Mouse (Mus musculus): ENCODE measurements at regions not wholly inside any gene's neighbourhood (a gene's known extent, or its start where the extent isn't known, plus 50 kb on each side); places are given as distances from the start of the nearest gene placed in this dataset.
A peak's percentile ranks its signal among the peaks of the same experiment; 100 is the strongest.
"Not testable (repeated sequence)": the region's sequence is repeated elsewhere in the genome, so short reads cannot be mapped to it uniquely, and the experiment has no call there.

DNA sequence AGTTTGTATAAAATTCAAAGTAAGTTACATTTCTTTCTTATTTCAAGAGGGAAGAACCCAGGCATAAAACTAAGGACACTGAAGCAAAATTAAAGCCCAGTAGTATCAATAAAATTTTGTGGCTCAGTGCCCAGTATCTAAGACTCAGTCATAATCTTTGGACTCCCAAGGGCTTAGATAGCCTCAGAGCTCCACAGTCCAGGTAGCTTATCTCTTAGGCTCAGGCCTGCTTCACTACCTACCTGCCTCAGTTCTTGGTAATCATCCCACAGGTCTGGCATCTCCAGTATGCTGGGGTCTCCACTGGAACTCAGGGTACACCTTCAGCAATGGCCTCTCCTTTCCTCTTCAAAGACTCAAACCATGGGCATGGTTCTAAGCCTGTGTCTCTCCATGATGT, 530.3 kb downstream of the Dad1 start:
- not testable (repeated sequence) for DNase-seq (ENCODE audit: low read depth, low spot score)

DNA sequence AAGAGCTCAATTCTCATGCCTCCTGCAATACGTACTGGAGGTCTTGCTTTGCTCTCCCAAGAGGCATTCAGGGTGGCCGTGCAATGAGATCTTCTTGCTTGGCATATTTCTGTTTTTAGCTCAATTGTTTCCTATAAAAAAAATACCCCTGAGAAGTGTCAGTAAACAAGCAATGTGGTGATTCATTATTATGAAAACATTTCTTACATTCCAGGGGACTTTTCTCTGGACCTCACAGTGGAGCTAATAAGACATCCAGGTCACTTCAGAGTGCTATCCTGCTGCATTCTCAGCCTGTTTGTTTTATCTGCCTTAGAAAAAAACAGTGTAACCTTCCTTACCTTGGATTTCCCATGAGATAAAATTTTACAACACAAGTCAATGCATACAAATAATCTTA, 532.0 kb downstream of the Dad1 start:
- DNase-seq (ENCODE audit: low read depth, low spot score): not testable (repeated sequence)

DNA sequence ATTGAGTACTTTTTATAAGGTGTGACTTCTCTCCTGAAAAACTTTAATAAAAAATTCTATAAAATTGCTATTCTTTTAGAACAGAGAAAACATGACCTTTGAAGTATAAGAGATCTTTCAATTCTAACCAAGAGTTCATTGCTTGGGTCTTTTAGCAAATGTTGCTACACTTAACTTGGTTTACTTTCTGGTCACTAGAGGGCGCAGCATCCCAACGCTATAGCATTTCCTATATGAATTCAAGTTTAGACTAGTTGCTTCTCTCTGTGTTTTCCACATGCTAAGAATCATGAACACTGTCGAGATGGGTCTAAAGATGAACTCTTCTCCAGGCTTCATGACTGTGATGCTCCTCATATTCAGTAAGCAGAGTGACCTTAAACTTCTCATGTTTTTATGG, 544.3 kb downstream of the Dad1 start:
- not testable (repeated sequence) for DNase-seq (ENCODE audit: low read depth, low spot score)

DNA sequence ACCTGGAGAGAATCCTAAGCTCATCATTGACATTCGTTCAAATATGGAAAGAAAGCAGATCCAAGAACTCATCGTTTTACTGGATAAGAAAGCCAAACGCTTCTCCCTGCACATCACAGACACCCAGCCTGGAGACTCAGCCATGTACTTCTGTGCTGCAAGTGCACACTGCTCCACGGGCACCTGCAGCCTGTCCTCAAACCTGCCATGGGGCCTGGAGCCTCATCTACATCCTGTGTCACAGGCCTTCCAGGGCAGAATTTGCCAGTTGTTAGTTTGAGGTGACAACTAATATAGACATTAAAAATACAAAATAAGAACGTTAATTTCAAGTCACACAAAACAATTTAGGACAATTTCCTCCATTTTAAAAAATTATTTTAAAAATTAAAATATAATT, 549.6 kb downstream of the Dad1 start:
- not testable (repeated sequence) for DNase-seq (ENCODE audit: low read depth, low spot score)

DNA sequence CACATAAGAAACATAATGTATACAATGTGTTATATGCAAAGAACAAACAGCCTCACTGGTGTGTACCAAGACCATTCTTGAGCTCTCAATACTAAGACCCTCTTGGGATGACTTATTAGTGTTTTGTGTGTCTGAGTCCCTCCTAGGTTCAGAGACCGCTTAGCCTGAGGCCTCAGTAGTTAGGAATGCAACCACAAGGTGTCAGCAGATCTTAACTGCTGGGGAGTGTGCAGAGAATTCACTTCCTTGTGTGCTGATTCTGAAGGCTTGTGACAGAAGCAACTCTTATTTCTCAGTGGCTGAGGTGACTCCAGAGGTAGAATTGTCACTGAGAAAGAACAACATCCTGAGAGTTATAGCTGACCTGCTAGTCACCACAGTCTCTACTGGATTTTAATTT, 550.3 kb downstream of the Dad1 start:
- DNase-seq (ENCODE audit: low read depth, low spot score): not testable (repeated sequence)

DNA sequence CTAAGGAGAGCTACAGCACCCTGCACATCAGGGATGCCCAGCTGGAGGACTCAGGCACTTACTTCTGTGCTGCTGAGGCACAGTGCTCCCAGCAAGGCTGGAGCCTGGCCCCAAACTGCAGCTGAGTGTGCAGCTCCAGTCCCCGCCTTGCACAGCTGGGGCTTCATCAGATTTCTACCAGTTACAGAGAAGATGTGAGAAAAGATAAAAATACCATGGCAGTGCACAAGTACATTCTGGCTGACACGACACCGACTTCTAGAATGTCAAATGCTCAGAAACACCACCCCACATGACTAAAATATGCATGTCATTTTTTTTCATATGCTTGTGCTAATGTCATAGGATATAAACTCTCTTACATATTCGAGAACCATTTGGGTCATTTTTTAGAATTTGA, 569.8 kb downstream of the Dad1 start:
- DNase-seq (ENCODE audit: low read depth, low spot score): not testable (repeated sequence)

DNA sequence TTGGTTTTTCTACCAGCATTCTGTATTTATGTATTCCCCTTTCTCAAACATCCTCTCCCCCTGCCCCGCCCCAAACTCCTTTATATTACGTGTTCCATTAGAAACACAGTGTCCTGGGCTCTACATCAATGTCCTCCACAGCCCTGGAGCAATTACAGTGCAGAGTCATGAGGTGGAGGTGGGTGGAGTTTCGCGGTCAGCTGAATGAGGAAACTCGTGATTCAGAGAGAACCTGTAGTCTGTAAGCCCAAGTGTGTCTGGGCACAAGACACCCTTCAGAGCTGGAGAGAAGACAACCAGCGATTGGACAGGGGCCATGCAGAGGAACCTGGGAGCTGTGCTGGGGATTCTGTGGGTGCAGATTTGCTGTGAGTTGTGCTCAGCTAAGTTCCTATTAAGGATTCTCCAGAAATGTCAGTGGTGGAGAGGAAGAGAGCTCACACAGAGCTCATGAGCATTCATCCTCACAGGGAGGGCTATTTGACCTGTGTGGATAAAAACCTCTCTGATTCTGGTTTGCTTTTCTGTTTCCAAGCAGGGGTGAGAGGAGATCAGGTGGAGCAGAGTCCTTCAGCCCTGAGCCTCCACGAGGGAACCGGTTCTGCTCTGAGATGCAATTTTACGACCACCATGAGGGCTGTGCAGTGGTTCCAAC, 570.4 kb downstream of the Dad1 start:
- DNase-seq (ENCODE audit: low read depth, low spot score): not testable (repeated sequence)

DNA sequence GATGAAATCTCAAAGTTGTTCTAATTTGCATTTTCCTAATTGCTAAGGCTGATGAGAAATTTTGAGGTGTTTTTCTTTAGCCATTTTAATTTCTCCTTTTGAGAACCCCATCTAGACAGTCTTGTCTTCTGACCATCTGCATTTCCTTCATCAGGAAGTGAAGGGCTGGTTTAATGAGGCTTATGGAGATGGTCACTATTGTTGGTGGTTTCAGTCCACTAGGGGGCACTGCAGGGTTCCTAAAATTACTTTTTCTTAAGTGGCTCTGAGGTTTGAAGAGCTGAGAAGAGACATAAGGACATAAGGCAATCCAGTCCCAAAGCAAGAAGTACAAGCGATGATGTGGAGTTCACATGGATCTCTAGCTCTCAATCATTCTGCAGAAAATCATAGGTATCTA, 571.2 kb downstream of the Dad1 start:
- not testable (repeated sequence) for DNase-seq (ENCODE audit: low read depth, low spot score)

DNA sequence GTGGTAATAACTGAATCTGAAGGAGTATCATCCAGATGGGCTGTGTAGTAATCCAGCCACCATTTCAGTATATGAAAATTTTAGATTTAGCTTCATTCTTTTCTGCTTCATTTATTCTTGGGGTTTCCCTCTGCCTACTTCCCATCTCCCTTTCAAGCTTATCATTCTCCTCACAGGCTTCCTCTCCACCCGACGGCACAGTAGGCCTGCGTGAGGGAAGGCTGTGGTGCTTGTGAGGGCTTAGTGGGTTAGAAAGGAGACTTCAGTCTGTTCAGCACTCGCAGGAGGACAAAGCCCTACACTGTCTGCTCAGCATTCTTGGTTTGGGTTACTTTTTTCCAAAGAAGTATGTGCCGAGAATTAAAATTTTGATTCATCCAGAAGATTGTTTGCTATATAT, 572.6 kb downstream of the Dad1 start:
- DNase-seq (ENCODE audit: low read depth, low spot score): not testable (repeated sequence)

DNA sequence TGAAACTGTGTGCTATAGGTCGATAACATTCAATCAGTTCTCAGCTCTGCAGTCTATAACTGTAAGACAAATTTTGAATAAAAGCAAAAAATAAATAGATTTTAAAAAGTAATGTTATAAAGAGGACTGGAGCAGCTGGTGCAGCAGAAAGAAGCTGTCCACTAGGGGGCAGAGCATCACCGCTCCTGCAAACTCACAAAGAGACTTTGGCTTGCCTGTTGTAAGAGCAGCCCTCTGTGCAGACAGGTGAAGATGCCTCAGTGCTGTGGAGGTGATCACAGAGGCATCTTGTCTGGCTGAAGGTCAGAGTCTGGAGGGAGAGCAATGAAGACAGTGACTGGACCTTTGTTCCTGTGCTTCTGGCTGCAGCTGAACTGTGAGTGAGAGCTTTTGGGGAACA, 588.2 kb downstream of the Dad1 start:
- DNase-seq (ENCODE audit: low read depth, low spot score): peak; percentile 4

DNA sequence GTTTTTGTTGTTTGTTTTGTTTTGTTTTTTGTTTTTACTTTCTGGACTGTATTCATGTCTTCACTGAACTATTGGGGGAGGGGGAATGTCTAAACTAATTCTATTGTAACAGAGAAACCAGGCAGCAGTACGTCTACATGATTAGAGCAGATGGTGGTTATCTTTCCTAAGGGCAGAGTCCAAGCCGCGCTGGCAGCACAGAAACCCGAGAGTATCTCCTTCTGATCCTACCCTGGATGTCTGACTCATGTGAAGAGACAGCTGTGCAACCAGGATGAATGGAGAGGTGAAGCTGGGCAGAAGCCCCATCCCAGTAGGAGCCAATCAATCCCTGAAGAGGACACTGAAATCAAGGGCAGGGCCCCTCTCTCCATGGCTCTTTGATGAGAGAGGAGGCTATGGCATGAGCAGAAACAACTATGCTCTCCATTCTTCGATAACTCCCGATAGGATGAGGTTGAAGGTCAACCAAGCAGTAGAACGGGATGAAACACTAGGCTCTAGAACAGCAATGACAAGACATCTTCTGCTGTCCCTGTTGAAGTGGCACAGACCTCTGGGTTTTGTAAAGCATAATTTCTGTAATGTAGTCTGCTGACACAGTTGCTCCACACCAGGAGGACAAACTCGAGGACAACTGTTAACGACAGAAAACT, 591.1 kb downstream of the Dad1 start:
- DNase-seq (ENCODE audit: low read depth, low spot score): not testable (repeated sequence)

DNA sequence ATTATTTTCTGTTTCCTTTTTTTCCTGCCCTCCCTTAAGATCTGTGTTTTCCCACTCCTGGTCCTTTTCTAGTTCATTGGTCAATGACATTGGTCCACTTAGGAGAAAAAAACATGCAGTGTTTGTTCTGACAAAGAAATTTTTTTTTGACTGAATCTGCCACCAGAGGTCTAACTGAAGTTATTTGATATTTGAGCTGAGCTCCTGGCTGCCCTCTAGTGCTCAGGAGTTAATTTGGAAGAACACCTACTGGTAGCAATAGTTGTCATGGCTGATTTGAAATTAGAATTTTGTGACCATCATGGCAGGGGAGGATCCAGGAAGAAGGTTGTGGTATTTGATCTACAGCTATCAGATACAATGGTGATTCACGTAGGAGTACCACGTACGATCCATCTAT, 599.2 kb downstream of the Dad1 start:
- not testable (repeated sequence) for DNase-seq (ENCODE audit: low read depth, low spot score)

DNA sequence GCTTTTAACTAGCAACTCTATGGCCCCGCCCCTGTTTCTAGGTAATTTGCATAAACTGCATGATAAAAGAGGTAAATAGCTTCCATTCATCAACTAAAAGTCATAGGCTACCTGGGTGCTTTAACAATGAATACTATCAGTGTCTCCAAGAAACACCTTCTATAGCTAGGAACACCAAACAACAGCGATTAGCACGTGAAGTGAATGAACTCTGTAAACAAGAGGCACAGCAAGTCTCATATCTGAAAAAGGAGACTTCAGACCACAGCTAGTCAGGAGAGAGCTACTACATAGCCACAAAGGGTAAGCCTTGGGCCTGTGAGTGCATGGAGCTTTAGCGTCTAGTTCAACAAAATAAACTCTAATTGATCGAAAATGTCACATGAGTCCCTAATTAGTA, 602.8 kb downstream of the Dad1 start:
- peak; percentile 1 for DNase-seq (ENCODE audit: low read depth, low spot score)

DNA sequence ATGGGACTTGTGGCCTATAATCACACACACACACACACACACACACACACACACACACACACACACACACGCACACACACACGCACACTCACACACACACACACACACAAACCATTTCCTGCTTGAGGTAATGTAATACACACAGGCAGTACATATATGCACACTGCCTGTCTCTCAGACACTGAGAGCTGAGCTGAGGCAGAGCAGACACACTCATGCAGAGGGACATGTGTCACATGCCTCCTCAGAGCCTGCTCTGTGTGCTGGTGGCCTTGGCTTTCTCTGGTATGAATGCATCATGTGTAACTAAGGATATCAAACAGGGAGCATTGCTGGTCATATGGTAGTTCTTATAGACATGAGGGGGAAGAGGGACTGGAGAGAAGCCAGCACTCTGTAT, 604.7 kb downstream of the Dad1 start:
- DNase-seq (ENCODE audit: low read depth, low spot score): not testable (repeated sequence)

DNA sequence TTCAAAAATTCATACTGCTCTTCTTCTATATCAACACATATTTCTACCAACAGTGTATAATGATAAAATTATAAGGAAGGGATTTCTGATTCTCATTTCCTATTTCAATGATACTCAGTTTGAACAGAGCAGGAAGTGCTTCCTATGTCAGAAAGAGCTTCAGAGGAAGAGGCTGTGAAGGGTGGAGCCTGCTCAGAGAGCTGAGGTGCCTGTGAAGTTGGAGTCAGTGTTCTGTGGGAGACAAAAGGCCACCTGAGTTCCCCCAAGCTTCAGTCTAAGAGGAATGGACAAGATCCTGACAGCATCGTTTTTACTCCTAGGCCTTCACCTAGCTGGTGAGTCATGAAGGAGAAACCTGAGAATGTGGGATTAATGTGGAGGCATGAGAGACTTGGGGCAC, 613.5 kb downstream of the Dad1 start:
- DNase-seq (ENCODE audit: low read depth, low spot score): not testable (repeated sequence)

DNA sequence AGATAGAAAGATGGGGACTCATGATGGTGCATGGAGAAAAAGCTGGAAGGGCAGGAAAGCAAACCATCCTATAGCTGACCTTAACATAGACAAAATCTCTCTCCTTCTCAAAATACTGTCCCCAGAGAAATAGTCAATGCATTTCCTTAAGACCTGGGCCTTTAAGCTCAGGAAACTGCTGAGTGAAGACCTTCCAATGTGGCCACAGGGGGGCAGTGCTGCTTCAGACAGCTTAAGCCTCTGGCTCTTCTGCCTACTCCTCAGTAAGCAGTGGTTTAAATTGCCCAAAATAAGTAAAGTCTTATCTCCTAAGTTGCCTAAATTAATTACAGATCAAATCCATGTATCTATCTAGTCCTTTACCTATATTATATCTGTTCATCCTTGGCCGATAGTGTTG, 616.2 kb downstream of the Dad1 start:
- DNase-seq (ENCODE audit: low read depth, low spot score): not testable (repeated sequence)

DNA sequence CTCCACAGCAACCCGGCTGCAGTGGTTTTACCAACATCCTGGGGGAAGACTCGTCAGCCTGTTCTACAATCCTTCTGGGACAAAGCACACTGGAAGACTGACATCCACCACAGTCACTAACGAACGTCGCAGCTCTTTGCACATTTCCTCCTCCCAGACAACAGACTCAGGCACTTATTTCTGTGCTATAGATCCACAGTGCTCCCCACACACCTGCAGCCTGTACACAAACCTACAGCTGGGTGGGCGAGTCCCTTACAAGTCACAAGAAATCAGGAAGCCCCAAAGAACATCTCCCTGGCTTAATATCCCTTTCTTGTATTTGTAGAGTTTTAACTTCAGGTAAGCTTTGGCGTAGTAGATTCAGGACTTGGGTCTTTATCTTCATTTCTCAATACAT, 618.7 kb downstream of the Dad1 start:
- DNase-seq (ENCODE audit: low read depth, low spot score): not testable (repeated sequence)

DNA sequence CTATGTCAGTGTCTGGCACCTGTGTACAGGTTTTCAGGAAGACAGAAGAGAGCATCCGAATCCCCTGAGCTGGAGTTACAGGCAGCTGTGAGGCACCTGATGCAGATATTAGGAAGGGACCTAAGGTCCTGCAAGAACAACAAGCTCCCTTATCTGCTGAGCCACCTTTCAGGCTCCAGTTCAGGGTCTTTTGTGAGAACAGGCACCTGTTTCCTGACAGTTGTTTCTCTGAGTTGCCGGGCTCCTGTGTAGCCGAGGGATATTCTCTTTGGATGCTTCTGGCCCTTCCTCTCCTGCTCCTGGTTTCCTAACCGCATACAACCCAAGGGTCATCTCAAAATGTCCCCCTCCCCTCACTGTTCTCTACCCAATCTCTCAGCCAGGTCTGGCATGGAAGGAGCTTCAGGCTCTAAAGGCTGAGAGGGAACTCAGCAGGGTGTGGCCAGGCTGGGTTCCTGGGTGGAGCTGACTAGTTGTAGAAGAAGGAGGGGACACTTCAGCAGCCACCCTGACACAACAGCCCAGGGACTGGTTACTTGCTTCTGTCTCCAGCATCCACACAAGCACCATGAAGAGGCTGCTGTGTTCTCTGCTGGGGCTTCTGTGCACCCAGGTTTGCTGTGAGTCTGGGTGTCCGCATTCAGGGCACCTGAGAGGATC, 619.5 kb downstream of the Dad1 start:
- DNase-seq (ENCODE audit: low read depth, low spot score): not testable (repeated sequence)

DNA sequence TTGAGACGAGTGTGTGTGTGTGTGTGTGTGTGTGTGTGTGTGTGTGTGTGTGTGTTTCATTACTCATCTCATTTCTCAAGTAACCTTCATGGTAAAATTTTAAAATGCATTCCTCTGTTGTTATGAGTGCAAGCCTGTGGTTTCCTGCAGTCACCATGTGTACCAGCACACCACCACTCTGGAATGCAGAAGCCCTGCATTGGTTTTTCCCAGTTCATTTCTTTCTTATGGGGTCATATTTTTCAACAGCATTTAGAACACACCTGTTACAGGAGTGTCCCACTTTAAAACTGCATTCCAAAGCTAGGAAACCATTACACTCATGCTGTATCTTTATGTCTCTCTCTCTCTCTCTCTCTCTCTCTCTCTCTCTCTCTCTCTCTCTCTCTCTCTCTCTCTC, 620.2 kb downstream of the Dad1 start:
- not testable (repeated sequence) for DNase-seq (ENCODE audit: low read depth, low spot score)

DNA sequence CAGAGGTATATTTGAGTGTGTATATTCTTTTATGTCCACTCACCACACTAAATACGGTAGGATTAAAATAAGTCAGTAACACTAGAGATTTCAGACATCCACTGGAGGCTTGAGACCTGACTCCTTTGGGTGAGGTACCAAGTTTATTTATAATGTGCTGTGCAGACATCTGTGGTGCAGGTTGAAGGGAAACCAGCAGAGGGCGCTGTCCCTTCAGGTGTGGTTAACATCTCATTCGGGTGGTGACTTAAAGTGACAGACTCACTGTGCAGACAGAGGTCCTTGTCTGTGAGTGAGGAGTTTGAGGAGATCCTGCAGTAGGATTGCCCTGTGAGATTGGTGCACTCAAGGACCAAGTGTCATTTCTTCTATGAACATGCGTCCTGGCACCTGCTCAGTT, 632.5 kb downstream of the Dad1 start:
- DNase-seq (ENCODE audit: low read depth, low spot score): not testable (repeated sequence)

DNA sequence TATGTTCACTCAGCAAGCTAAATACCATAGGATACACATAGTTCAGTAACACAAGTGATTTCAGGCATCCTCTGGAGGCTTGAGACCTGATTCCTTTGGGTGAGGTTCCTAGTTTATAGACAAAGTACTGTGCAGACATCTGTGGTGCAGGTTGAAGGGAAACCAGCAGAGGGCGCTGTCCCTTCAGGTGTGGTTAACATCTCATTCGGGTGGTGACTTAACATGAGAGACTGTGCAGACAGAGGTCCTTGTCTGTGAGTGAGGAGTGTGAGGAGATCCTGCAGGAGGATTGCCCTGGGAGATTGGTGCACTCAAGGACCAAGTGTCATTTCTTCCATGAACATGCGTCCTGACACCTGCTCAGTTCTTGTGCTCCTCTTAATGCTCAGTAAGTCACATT, 637.8 kb downstream of the Dad1 start:
- DNase-seq (ENCODE audit: low read depth, low spot score): not testable (repeated sequence)

DNA sequence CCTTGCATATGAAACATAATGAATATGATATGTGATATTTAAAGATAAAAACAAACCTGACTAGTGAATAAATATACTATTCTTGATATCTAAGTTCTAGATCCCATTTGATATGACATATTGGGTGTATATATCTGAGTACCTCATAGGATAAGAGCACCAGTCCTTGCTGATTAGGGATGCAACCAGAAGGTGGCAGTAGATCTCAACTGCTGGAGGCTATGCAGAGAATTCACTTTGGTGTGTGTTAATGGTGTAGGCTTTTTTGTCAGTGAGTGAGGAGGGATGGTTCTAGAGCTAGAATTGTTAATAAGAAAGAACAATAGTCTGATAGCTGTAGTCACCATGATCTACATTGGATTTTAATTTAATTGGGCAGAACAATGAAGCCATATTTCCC, 639.6 kb downstream of the Dad1 start:
- peak; percentile 4 for DNase-seq (ENCODE audit: low read depth, low spot score)

DNA sequence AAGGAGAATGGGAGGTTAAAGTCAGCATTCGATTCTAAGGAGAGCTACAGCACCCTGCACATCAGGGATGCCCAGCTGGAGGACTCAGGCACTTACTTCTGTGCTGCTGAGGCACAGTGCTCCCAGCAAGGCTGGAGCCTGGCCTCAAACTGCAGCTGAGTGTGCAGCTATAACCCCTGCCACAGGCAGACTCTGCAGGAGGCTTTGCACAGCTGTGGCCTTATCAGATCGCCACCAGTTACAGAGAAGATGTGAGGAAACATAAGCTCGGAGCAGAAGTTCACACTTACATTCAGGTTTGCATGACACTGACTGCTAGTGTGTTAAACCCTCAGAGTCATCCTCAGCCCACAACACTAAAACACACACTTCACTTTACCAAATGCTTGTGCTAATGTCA, 654.6 kb downstream of the Dad1 start:
- DNase-seq (ENCODE audit: low read depth, low spot score): not testable (repeated sequence)
